Comparison of ENCODE assay signal across 22 mouse cellular contexts in the genomic region with DNA sequence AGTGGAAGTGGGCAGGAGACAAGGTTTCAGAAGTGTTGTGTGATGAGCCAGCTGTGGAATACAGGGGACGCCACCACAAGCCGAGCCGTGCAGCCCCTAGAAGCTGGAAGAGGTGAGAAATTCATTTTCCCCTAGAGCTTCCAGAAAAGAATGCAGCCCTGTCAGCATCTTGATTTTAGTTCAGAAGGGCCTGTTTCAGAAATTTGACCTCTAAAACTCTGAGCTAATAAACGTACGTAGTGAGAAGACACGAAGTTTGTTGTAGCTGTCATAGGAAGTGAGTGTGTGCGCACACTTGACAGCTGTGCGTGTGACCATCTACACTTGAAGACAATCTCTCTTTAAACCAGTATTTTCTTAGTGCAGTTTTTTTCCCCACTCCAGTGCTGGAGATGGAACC. TPM values are rescaled to one million over a fixed set of nuclear protein-coding genes. Genes with fewer than 3 reads are reported as not detected.
DNase-seq lines count a peak whose midpoint lies in the region; ATAC-seq and TF ChIP-seq lines count a peak whose summit lies in the region.
"Had no signal": no experiment of that assay in that cellular context is flagged by ENCODE, and none has a peak within 500 bp of the region (broad histone marks: within the 10 kb centered on the region; RNA-seq: fewer than 3 reads in every experiment).

No protein-coding gene starts in this region.

- no peaks in the 10 kb centered on the region for H3K27me3 ChIP-seq in kidney, adult 2 months (replicated peaks; ENCODE audit: control insufficient read depth, insufficient read depth, low read length)
- H3K27me3 ChIP-seq in lung, embryonic 15.5 days, result no peaks in the 10 kb centered on the region
- H3K27me3 ChIP-seq in limb, embryonic 13.5 days, result no peaks in the 10 kb centered on the region
- H3K27me3 ChIP-seq in limb, embryonic 15.5 days, result no peaks in the 10 kb centered on the region
- H3K27me3 ChIP-seq: embryonic facial prominence, embryonic 12.5 days; embryonic facial prominence, embryonic 15.5 days; hindbrain, embryonic 13.5 days had no signal

- no peak overlapping the region for H3K4me3 ChIP-seq in kidney, adult 2 months (ENCODE audit: insufficient read depth, low read depth, low read length)
- no peak overlapping the region for H3K4me3 ChIP-seq in lung, embryonic 15.5 days
- no peak overlapping the region for H3K4me3 ChIP-seq in lung, adult 2 months (replicated peaks; ENCODE audit: extremely low read depth, low read depth, low read length)
- H3K4me3 ChIP-seq in limb, embryonic 13.5 days, result no peak overlapping the region
- no peak overlapping the region for H3K4me3 ChIP-seq in limb, embryonic 15.5 days
- H3K4me3 ChIP-seq: embryonic facial prominence, embryonic 12.5 days; embryonic facial prominence, embryonic 15.5 days; heart, adult 2 months; heart, embryonic 10.5 days; hindbrain, embryonic 13.5 days had no signal

- no peak overlapping the region for H3K4me2 ChIP-seq in lung, embryonic 15.5 days
- no peak overlapping the region for H3K4me2 ChIP-seq in limb, embryonic 13.5 days (replicated peaks)
- H3K4me2 ChIP-seq in limb, embryonic 15.5 days, result no peak overlapping the region
- H3K4me2 ChIP-seq: embryonic facial prominence, embryonic 12.5 days; embryonic facial prominence, embryonic 15.5 days; hindbrain, embryonic 13.5 days had no signal

- H3K9ac ChIP-seq in lung, embryonic 15.5 days, result no peak overlapping the region
- no peak overlapping the region for H3K9ac ChIP-seq in limb, embryonic 13.5 days
- H3K9ac ChIP-seq in limb, embryonic 15.5 days, result no peak overlapping the region
- H3K9ac ChIP-seq: embryonic facial prominence, embryonic 15.5 days; hindbrain, embryonic 13.5 days had no signal

- no peaks in the 10 kb centered on the region for H3K9me3 ChIP-seq in lung, embryonic 15.5 days
- H3K9me3 ChIP-seq in limb, embryonic 13.5 days, result no peaks in the 10 kb centered on the region
- no peaks in the 10 kb centered on the region for H3K9me3 ChIP-seq in limb, embryonic 15.5 days
- H3K9me3 ChIP-seq: embryonic facial prominence, embryonic 12.5 days; embryonic facial prominence, embryonic 15.5 days; heart, embryonic 10.5 days; hindbrain, embryonic 13.5 days had no signal

- no peak for TF ChIP-seq CTCF in kidney, adult 2 months (conservative IDR thresholded peaks at IDR 0.05; ENCODE audit: insufficient read depth, insufficient read length, low read depth, low read length)
- no peak for TF ChIP-seq CTCF in lung, adult 2 months (IDR thresholded peaks at IDR 0.05; ENCODE audit: insufficient read depth, low read length)

- TF ChIP-seq POLR2A in kidney, adult 2 months (IDR thresholded peaks at IDR 0.05; ENCODE audit: low read depth, low read length), result no peak
- TF ChIP-seq POLR2A in lung, adult 2 months (IDR thresholded peaks at IDR 0.05; ENCODE audit: borderline replicate concordance, extremely low read depth, low read depth, low read length), result no peak

- WGBS in kidney, adult 2 months, result 48% methylated on average over 8 of the region's 8 CpGs
- 24% methylated on average over 8 of the region's 8 CpGs for WGBS in lung, embryonic 15.5 days
- 56% methylated on average over 8 of the region's 8 CpGs for WGBS in lung, adult 2 months
- whole genome bisulfite sequencing in limb, embryonic 13.5 days, result 37% methylated on average over 8 of the region's 8 CpGs
- 40% methylated on average over 8 of the region's 8 CpGs for WGBS in limb, embryonic 15.5 days

- H3K4me1 ChIP-seq in kidney, adult 2 months (ENCODE audit: control insufficient read depth, insufficient read depth, low read length), result peaks cover 50% of the 10 kb centered on the region
- peaks cover 64% of the 10 kb centered on the region for H3K4me1 ChIP-seq in lung, embryonic 15.5 days
- peaks cover 4% of the 10 kb centered on the region for H3K4me1 ChIP-seq in lung, adult 2 months (ENCODE audit: control insufficient read depth, insufficient read depth, low read length)
- peaks cover 45% of the 10 kb centered on the region for H3K4me1 ChIP-seq in limb, embryonic 13.5 days
- H3K4me1 ChIP-seq in limb, embryonic 15.5 days, result peaks cover 24% of the 10 kb centered on the region

- peak overlapping the region; percentile 40; the same call in 1 of the 2 replicates for H3K27ac ChIP-seq in kidney, adult 2 months (ENCODE audit: insufficient read depth, low read depth, low read length)
- H3K27ac ChIP-seq in lung, embryonic 15.5 days, result no peak overlapping the region
- H3K27ac ChIP-seq in limb, embryonic 13.5 days, result peak overlapping the region; percentile 55
- peak overlapping the region; percentile 7 for H3K27ac ChIP-seq in limb, embryonic 15.5 days
- H3K27ac ChIP-seq: embryonic facial prominence, embryonic 12.5 days; embryonic facial prominence, embryonic 15.5 days; heart, adult 2 months; heart, embryonic 10.5 days; hindbrain, embryonic 13.5 days had no signal

- no peak for DNase-seq in kidney, adult 2 months
- no peak for DNase-seq in kidney, adult 11 months
- DNase-seq in lung, adult 2 months, result no peak
- DNase-seq in urinary bladder, adult 2 months (ENCODE audit: low spot score), result no peak
- no peak for DNase-seq in layer of hippocampus, adult 9-11 months
- DNase-seq: adrenal gland, adult 2 months; adrenal gland, postnatal 14 days; cerebellum, adult 11 months; cerebellum, adult 2 months; cerebellum, adult 9-11 months; cerebellum, postnatal 25 days; gastrocnemius, postnatal 25 days; heart, adult 2 months had no signal

- H3K36me3 ChIP-seq in kidney, adult 2 months (ENCODE audit: control insufficient read depth, insufficient read depth, low read length), result no peaks in the 10 kb centered on the region
- no peaks in the 10 kb centered on the region for H3K36me3 ChIP-seq in lung, embryonic 15.5 days
- H3K36me3 ChIP-seq in limb, embryonic 13.5 days, result no peaks in the 10 kb centered on the region
- no peaks in the 10 kb centered on the region for H3K36me3 ChIP-seq in limb, embryonic 15.5 days
- H3K36me3 ChIP-seq: embryonic facial prominence, embryonic 12.5 days; embryonic facial prominence, embryonic 15.5 days; heart, embryonic 10.5 days; hindbrain, embryonic 13.5 days had no signal

- ATAC-seq in lung, embryonic 15.5 days (ENCODE audit: borderline replicate concordance, extremely low read depth, low FRiP score, low TSS enrichment), result peak; percentile 29; the same call in 1 of the 2 replicates
- ATAC-seq in limb, embryonic 13.5 days (ENCODE audit: low FRiP score, low read depth), result 0 out of 2 replicates have a peak, but pooled peaks have one; percentile 20
- no peak for ATAC-seq in limb, embryonic 15.5 days (ENCODE audit: insufficient number of reproducible peaks, low FRiP score, low TSS enrichment, low read depth)
- ATAC-seq: CD4-positive, CD25-positive, alpha-beta regulatory T cell, adult 4 months; forebrain, embryonic 14.5 days had no signal

RNA-seq across cellular contexts. Expression of gene Sh3rf1, which starts 44.0 kb away (rescaled TPM):
- polyA plus RNA-seq in kidney, adult 2 months (2012; rRNA removed), result 14.4 and 15.3 TPM in 2 replicates
- 15.8 and 16.8 TPM in 2 replicates for polyA plus RNA-seq in lung, embryonic 15.5 days (2015; fragmentation: Nextera tagmentation; extraction: Ambion mirVana)
- 19.7 and 20.1 TPM in 2 replicates for polyA plus RNA-seq in lung, adult 2 months (2012; rRNA removed)
- polyA plus RNA-seq in limb, embryonic 13.5 days (2015; fragmentation: Nextera tagmentation; extraction: Ambion mirVana), result 11.4 and 12.8 TPM in 2 replicates
- polyA plus RNA-seq in limb, embryonic 15.5 days (2015; fragmentation: Nextera tagmentation; extraction: Ambion mirVana), result 11.0 and 11.4 TPM in 2 replicates
- 12.7 and 15.0 TPM in 2 replicates for polyA plus RNA-seq in urinary bladder, adult 2 months (2012; rRNA removed)
